Mouse (Mus musculus) E14TG2a.4 (cell line): ENCODE measurements around the gene Dhtkd1.

Experiments
- CTCF ChIP-seq: conservative IDR thresholded peaks from 2 replicates; pipeline ENCODE4 v1.5.1; 2014; ENCODE audit warnings: low read length
- POU5F1 ChIP-seq: IDR thresholded peaks from 2 replicates; pipeline ENCODE4 v1.6.1; 2014; ENCODE audit warnings: low read length, borderline replicate concordance

- TF ChIP-seq CTCF (no peak), POU5F1 (no peak)
These were observed 19.7 kb upstream of the Dhtkd1 start for GRCm38 (mm10) chr2:5962265-5962664.
